Mouse (Mus musculus) cerebellum, adult (tissue): ENCODE results near the gene Gnao1.
A peak's percentile ranks its signal among the peaks of the same experiment; 100 is the strongest.

Experiments used
- ATAC-seq: cut with Nextera tagmentation; 2 replicates; pipeline ENCODE4 v1.9.2; 2017; ENCODE audit warnings: mild to moderate bottlenecking, moderate library complexity, mixed read lengths; ENCODE audit not compliant: insufficient number of reproducible peaks, low FRiP score, low TSS enrichment

The Gnao1 gene

GRCm38 (mm10) chr8:93842574-93842973, 32.8 kb downstream of the Gnao1 start:
- ATAC-seq, result no peak

- ATAC-seq, result peak; percentile 29
These were observed 34.2 kb downstream of the Gnao1 start for GRCm38 (mm10) chr8:93843858-93844502.

- peak; percentile 77 for ATAC-seq
These were observed 35.4 kb downstream of the Gnao1 start for GRCm38 (mm10) chr8:93845186-93845585.

- no peak for ATAC-seq
These were observed 42.4 kb downstream of the Gnao1 start for GRCm38 (mm10) chr8:93852087-93852645.

GRCm38 (mm10) chr8:93852851-93853461, 43.2 kb downstream of the Gnao1 start:
- no peak for ATAC-seq

GRCm38 (mm10) chr8:93854676-93855075, 44.9 kb downstream of the Gnao1 start:
- no peak for ATAC-seq

GRCm38 (mm10) chr8:93855272-93855671, 45.5 kb downstream of the Gnao1 start:
- no peak for ATAC-seq

- ATAC-seq, result no peak
These were observed 47.4 kb downstream of the Gnao1 start for GRCm38 (mm10) chr8:93857144-93857543.

GRCm38 (mm10) chr8:93858286-93858685, 48.5 kb downstream of the Gnao1 start:
- ATAC-seq, result no peak

GRCm38 (mm10) chr8:93860020-93860419, 50.3 kb downstream of the Gnao1 start:
- ATAC-seq, result no peak

GRCm38 (mm10) chr8:93864064-93864463, 54.3 kb downstream of the Gnao1 start:
- no peak for ATAC-seq

- no peak for ATAC-seq
These were observed 56.5 kb downstream of the Gnao1 start for GRCm38 (mm10) chr8:93866271-93866670.

GRCm38 (mm10) chr8:93868486-93869221, 58.9 kb downstream of the Gnao1 start:
- no peak for ATAC-seq

GRCm38 (mm10) chr8:93871275-93871674, 61.5 kb downstream of the Gnao1 start:
- ATAC-seq, result no peak

GRCm38 (mm10) chr8:93878396-93878795, 68.6 kb downstream of the Gnao1 start:
- ATAC-seq, result no peak

- ATAC-seq, result peak; percentile 43
These were observed 70.2 kb downstream of the Gnao1 start for GRCm38 (mm10) chr8:93879966-93880365.

- ATAC-seq, result peak; percentile 37; the same call in 1 of the 2 replicates
These were observed 71.6 kb downstream of the Gnao1 start for GRCm38 (mm10) chr8:93881381-93881780.

GRCm38 (mm10) chr8:93883241-93883640, 73.5 kb downstream of the Gnao1 start:
- ATAC-seq, result no peak

GRCm38 (mm10) chr8:93883771-93884170, 74.0 kb downstream of the Gnao1 start:
- no peak for ATAC-seq

GRCm38 (mm10) chr8:93884316-93884715, 74.5 kb downstream of the Gnao1 start:
- no peak for ATAC-seq

GRCm38 (mm10) chr8:93886181-93886580, 76.4 kb downstream of the Gnao1 start:
- ATAC-seq, result no peak
